Comparison of ENCODE assay signal across 18 mouse cellular contexts in the genomic region with DNA sequence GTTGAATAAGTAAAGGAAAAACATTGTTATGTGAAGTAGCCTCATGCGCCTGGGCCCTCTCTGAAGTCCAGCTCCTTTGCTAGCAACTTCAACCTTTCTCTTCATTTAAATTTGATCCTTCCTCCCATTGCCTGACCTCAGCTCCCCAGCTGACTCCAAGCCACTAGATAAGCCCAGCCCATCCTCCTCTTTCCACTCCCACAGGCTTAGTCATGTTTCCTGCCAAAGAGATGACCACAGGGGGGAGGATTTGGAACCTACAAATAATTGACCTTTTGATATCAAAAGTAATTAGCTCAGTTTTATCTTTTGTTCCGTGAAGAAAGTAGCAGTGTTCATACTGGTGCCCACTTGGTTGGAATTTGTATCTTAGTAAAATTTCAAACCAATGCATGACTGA.
DNase-seq lines count a peak whose midpoint lies in the region; ATAC-seq and TF ChIP-seq lines count a peak whose summit lies in the region.
"Had no signal": no experiment of that assay in that cellular context is flagged by ENCODE, and none has a peak within 500 bp of the region (broad histone marks: within the 10 kb centered on the region; RNA-seq: fewer than 3 reads in every experiment).

No protein-coding gene starts in this region.

- no peak overlapping the region for H3K4me3 ChIP-seq in heart, embryonic 10.5 days
- no peak overlapping the region for H3K4me3 ChIP-seq in kidney, postnatal 0 days (replicated peaks; ENCODE audit: low read depth, low read length)
- H3K4me3 ChIP-seq in kidney, embryonic 16.5 days (ENCODE audit: low read length) = no peak overlapping the region
- H3K4me3 ChIP-seq in stomach, postnatal 0 days (ENCODE audit: low read depth, low read length) = no peak overlapping the region
- H3K4me3 ChIP-seq: gastrocnemius, adult 2 months; heart, adult 2 months; hindbrain, embryonic 13.5 days; lung, embryonic 15.5 days; midbrain, embryonic 12.5 days had no signal

- H3K4me1 ChIP-seq in heart, embryonic 10.5 days = peaks cover 39% of the 10 kb centered on the region
- H3K4me1 ChIP-seq in kidney, postnatal 0 days (replicated peaks; ENCODE audit: insufficient read depth, low read length) = peaks cover 15% of the 10 kb centered on the region
- peaks cover 31% of the 10 kb centered on the region for H3K4me1 ChIP-seq in kidney, embryonic 16.5 days (ENCODE audit: insufficient read depth, low read length)
- H3K4me1 ChIP-seq in stomach, postnatal 0 days (replicated peaks; ENCODE audit: control insufficient read depth, insufficient read depth) = peaks cover 7% of the 10 kb centered on the region; the same call in 1 of the 2 replicates

- no peak overlapping the region for H3K9ac ChIP-seq in kidney, postnatal 0 days (ENCODE audit: low read depth, low read length)
- H3K9ac ChIP-seq in kidney, embryonic 16.5 days (replicated peaks; ENCODE audit: low read length) = no peak overlapping the region
- no peak overlapping the region for H3K9ac ChIP-seq in stomach, postnatal 0 days (ENCODE audit: low read length)
- H3K9ac ChIP-seq: hindbrain, embryonic 13.5 days; lung, embryonic 15.5 days; midbrain, embryonic 12.5 days had no signal

- TF ChIP-seq CTCF in kidney, postnatal 0 days (IDR thresholded peaks at IDR 0.05; ENCODE audit: low read depth) = no peak
- no peak for TF ChIP-seq CTCF in stomach, postnatal 0 days (IDR thresholded peaks at IDR 0.05; ENCODE audit: low read depth)

- no peaks in the 10 kb centered on the region for H3K36me3 ChIP-seq in heart, embryonic 10.5 days
- no peaks in the 10 kb centered on the region for H3K36me3 ChIP-seq in kidney, postnatal 0 days (ENCODE audit: insufficient read depth, low read length)
- H3K36me3 ChIP-seq in kidney, embryonic 16.5 days (ENCODE audit: insufficient read depth, low read length) = no peaks in the 10 kb centered on the region
- no peaks in the 10 kb centered on the region for H3K36me3 ChIP-seq in stomach, postnatal 0 days (ENCODE audit: control insufficient read depth, insufficient read depth, low read length)
- H3K36me3 ChIP-seq: hindbrain, embryonic 13.5 days; lung, embryonic 15.5 days; midbrain, embryonic 12.5 days had no signal

- no peak for TF ChIP-seq EP300 in stomach, postnatal 0 days (optimal IDR thresholded peaks at IDR 0.05)

- WGBS in heart, embryonic 10.5 days = 56% methylated on average over 2 of the region's 2 CpGs
- 42% methylated on average over 2 of the region's 2 CpGs for WGBS in kidney, postnatal 0 days
- WGBS in kidney, embryonic 16.5 days = 45% methylated on average over 2 of the region's 2 CpGs
- 74% methylated on average over 2 of the region's 2 CpGs for WGBS in stomach, postnatal 0 days

- H3K4me2 ChIP-seq in kidney, postnatal 0 days (ENCODE audit: low read length) = no peak overlapping the region
- H3K4me2 ChIP-seq in kidney, embryonic 16.5 days (replicated peaks; ENCODE audit: low read depth, low read length) = no peak overlapping the region
- H3K4me2 ChIP-seq in stomach, postnatal 0 days (replicated peaks; ENCODE audit: low read depth) = no peak overlapping the region
- H3K4me2 ChIP-seq: hindbrain, embryonic 13.5 days; lung, embryonic 15.5 days; midbrain, embryonic 12.5 days had no signal

- no peaks in the 10 kb centered on the region for H3K27me3 ChIP-seq in heart, embryonic 10.5 days (ENCODE audit: insufficient read depth, poor library complexity, severe bottlenecking)
- no peaks in the 10 kb centered on the region for H3K27me3 ChIP-seq in kidney, postnatal 0 days (ENCODE audit: insufficient read depth, low read length)
- H3K27me3 ChIP-seq in kidney, embryonic 16.5 days (ENCODE audit: insufficient read depth, low read length) = no peaks in the 10 kb centered on the region
- no peaks in the 10 kb centered on the region for H3K27me3 ChIP-seq in stomach, postnatal 0 days (ENCODE audit: control insufficient read depth, insufficient read depth, low read length)
- H3K27me3 ChIP-seq: hindbrain, embryonic 13.5 days; lung, embryonic 15.5 days; midbrain, embryonic 12.5 days had no signal

- H3K9me3 ChIP-seq in heart, embryonic 10.5 days = no peaks in the 10 kb centered on the region
- H3K9me3 ChIP-seq in kidney, postnatal 0 days (replicated peaks; ENCODE audit: low read length) = no peaks in the 10 kb centered on the region
- 0 out of 2 replicates have a peak, but pooled peaks cover 3% of the 10 kb centered on the region for H3K9me3 ChIP-seq in kidney, embryonic 16.5 days (ENCODE audit: low read length)
- no peaks in the 10 kb centered on the region for H3K9me3 ChIP-seq in stomach, postnatal 0 days (ENCODE audit: control insufficient read depth, low read length)
- H3K9me3 ChIP-seq: hindbrain, embryonic 13.5 days; lung, embryonic 15.5 days; midbrain, embryonic 12.5 days had no signal

- peak overlapping the region; percentile 30; the same call in 1 of the 2 replicates for H3K27ac ChIP-seq in heart, embryonic 10.5 days
- H3K27ac ChIP-seq in kidney, postnatal 0 days = no peak overlapping the region
- H3K27ac ChIP-seq in kidney, embryonic 16.5 days (ENCODE audit: low read length) = no peak overlapping the region
- no peak overlapping the region for H3K27ac ChIP-seq in stomach, postnatal 0 days (replicated peaks)
- H3K27ac ChIP-seq: gastrocnemius, adult 2 months; heart, adult 2 months; hindbrain, embryonic 13.5 days; lung, embryonic 15.5 days; midbrain, embryonic 12.5 days had no signal

- no peak for DNase-seq in heart, embryonic 10.5 days (ENCODE audit: low spot score)
- DNase-seq in heart, postnatal 14 days = no peak
- peak; percentile 54 for DNase-seq in kidney, postnatal 0 days (ENCODE audit: low spot score)
- DNase-seq in adipocyte (ENCODE audit: low spot score) = peak; percentile 14
- no peak for DNase-seq in layer of hippocampus, adult 8-10 months (ENCODE audit: low spot score in 2 of 2)
- no peak for DNase-seq in stomach, postnatal 0 days (ENCODE audit: low spot score)
- DNase-seq: gastrocnemius, adult 2 months; liver; thymus, postnatal 36 days had no signal

- no peak for ATAC-seq in kidney, postnatal 0 days (replicated peaks; ENCODE audit: low FRiP score, low read depth)
- ATAC-seq in kidney, embryonic 16.5 days (ENCODE audit: low FRiP score, low TSS enrichment) = no peak
- ATAC-seq in common myeloid progenitor, adult 5-6 weeks (replicated peaks; ENCODE audit: low read depth, poor library complexity, severe bottlenecking) = peak; percentile 36
- no peak for ATAC-seq in stomach, postnatal 0 days (ENCODE audit: low FRiP score, low TSS enrichment)
- ATAC-seq: CD4-positive, CD25-positive, alpha-beta regulatory T cell, adult 4 months; forebrain, embryonic 14.5 days; intestine, postnatal 0 days had no signal

- intact Hi-C loops in heart, postnatal 14 days (cut with DNase I) = loop anchor here (5.0 kb wide), 1 partner anchor 56 kb away; no protein-coding TSS in a partner anchor

Comparison
In these comparisons a context has a peak if more than half of its experiments do, and no peak if none do; other contexts are left out.
1. DNase-seq: peak in kidney, postnatal 0 days (single experiment) and adipocyte (single experiment); none in heart, embryonic 10.5 days (single experiment), heart, postnatal 14 days (0 of 2), layer of hippocampus, adult 8-10 months (0 of 2) and stomach, postnatal 0 days (single experiment).